Mouse (Mus musculus) yolk sac, embryonic 10.5 days (tissue): ENCODE data around the gene Pmm2.

Source experiments
- DNase-seq: peaks from one replicate; pipeline ENCODE4 v3.0.0-alpha.2; 2017; ENCODE audit warnings: low spot score

Gene Pmm2

DNA sequence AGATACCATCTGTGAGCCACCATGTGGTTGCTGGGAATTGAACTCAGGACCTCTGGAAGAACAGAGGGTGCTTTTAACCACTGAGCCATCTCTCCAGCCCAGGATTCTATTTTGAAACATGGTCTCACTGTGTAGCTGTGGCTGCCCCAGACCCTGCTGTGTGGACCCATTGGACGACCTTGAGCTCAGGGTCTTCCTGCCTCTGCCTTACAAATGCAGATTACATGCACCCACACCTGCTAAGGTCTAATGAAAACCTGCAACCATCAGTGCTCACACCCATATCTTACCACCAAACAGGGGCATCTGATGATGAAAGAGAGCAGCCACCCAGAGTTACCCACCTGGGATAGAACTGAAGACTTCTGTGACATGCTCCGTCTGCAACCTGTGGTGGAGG, 18.8 kb downstream of the Pmm2 start:
- DNase-seq, result no peak

DNA sequence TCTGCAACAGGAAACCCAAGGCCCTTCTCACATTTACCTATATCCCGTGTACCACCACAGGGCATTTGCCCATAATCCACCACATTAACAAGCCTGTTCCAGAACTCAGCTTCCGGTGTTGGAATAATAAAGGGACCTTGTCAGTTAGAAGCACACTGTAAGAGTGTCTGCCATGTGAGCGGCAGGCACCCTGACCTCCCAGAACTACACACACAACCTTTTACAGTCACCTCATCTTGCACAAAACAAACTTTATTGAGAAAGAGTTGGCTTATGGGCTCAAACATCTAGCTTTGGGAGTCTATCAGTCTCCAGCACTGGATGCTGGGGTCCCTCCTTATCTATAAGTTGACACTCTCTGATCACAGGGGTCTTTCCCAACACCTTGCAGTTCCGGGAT, 20.9 kb downstream of the Pmm2 start:
- no peak for DNase-seq

DNA sequence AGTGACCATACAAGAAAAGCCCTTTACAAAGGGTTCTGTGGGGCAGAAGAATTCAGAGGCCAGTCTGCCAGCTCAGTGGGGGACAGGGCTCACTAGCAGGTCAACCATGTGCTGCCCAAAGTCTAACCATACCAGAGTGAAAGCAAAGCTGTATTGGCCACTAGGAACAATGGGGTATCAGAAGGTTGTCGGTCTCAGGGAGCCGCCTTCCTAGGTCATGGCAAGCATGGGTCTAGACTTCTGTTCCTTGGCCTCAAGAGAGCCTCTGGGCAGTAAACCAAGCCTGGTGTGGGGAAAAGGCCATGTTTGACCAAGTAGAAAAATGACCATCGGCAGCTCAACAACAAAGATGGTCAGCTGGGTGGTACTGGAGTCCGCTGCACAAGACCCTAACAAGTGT, 21.3 kb downstream of the Pmm2 start:
- no peak for DNase-seq

DNA sequence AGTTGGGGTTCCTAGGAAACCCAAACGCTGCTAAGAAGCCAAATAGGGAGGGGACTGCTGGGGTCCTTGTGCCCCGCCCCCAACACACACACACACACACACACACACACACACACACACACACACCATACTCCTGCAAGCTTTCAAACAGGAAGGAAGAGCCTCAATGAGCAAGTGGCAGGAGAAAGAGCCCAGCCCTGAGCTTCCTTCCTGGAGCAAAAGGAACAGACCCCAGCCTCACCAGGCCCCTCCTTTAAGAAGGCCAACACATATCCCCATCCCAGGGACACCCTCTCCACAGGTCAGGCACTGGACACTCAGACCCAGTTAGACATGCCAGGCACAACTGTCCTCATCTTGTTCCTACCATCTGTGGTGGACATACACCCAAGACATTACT, 25.5 kb downstream of the Pmm2 start:
- DNase-seq, result no peak

DNA sequence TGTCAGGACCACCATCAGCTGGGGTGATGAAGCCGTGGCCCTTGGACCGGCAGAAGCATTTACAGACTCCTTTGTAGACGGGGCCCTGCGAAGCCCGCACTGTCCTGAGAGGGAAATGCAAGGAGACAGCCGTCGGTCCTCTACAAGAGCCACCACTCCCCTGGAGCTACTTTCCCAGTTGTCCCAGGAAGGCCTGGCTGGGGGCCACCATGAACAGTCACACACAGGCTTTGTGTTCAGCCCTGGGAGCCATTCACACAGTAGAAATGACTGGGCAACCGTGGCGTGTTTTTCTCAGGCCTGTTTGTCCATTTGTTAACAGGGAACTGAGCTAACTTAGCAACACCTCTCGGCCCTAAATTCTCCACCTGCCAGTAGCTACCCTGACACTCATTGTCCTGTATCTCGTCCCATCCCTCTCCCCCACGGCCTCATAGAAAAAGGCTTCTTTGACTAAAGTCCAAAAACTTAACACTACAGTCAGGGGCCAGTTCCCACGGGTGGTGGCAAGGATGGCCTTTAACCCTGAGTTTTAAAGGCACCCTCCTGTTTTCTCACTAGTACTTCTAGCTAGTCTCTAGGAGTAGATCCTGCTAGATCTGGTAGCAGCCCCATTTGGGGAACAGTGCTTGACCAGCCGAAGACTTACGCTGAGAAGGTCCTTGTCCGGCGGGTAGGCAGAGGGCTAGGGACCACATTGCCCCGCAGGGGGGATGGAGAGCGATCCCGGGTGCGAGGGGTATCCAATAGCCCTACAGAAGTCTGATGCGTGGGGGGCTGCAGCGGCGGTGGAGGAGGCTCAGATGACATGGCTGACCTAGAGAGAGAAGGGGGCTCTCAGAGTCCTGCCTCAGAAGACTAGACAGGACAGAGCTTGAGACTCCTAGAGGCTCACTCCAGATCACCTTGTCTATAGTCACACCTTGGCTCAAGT, 26.4 kb downstream of the Pmm2 start:
- no peak for DNase-seq

DNA sequence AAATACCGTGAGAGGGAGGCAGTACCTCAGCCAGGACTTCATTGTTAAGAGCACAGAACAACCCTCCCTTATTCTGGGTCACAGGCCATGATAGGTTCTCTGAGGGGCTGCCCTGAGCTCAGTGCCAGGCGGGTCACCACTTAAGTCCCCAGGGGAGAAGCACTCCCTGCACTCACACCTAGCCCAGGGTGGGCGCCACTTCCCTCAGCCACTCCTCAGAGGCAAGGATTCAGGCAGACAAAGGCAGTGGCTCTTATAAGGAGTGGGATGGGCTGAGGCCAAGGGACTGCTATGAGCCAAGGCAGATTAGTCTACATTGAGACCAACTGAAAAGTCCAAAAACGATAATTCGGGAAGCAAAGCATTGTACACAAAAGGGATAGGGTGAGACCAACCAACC, 27.9 kb downstream of the Pmm2 start:
- no peak for DNase-seq

DNA sequence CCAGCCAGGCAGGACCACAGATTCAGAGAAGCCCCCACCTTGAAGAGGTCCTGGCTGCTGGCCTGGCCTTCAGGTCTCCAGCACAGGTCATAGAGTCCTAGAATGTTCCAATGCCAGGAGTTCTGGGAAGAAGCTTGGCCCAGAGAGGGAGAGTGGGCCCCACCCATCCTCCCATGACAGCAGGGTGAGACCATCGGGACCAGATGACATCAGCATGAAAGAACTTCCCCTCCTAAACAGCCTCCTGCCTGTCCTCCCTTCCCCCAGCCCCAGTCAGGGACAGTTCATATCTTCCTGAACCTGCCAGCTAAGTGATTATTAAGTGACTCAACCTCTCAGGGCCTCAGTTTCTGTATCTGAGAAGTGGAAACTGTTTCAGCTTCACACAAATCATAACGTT, 29.0 kb downstream of the Pmm2 start:
- DNase-seq, result no peak

DNA sequence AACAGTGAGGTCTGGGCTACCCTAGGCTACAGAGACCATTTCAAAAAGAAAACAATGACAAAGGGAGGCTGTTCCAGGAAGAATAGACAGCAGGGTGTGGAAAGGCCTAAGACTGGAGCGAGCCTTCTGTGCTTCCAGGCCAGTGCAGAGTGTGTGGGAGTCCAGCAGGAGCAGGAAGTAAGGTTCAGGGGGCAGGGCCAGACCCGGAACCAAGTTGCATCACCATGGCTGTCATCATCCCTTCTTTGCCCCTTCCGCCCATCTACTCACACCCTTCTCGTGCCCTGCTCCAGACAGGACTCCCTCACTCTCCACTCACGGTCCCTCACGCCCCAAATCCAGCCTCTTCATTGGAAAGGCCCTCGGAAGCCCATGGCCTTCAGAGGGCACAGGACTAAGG, 29.8 kb downstream of the Pmm2 start:
- no peak for DNase-seq

DNA sequence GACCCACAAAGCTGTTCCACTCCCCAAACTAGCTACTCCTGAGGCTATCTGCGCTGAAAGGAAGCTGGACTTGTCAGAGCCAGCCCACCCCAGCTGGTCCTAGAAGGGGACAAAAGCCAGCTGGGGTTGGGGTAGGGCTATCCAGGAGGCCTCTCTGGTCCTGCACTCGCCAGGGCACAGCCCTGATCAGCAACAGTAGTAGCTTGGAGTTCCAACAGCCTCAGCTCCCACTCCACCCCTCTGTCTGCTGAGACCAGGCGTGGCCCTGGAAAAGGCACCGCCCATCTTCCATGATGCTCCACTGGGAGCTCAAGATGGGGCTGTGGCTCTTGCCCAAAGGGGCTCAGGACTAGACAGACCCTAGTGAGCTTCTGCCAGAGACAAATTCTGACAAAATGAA, 30.3 kb downstream of the Pmm2 start:
- no peak for DNase-seq

DNA sequence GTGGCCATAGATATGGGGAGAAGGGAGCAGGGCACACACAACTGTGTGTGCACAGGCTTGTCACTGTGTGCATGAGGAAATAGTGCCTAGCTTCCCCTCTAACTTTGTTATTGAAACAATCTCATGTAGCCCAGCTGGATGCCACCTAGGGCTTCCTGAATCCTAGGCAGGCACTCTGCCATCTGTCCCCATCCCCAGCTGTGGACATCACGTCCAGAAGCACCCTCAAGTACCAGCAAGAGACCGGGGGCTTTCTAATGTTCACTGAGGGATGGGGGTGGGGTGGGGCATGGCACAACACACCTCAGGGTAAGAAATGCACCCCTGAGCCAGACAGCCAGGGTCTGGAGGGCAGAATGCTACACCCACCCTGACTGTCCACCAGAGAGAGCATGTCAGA, 30.9 kb downstream of the Pmm2 start:
- DNase-seq, result no peak

DNA sequence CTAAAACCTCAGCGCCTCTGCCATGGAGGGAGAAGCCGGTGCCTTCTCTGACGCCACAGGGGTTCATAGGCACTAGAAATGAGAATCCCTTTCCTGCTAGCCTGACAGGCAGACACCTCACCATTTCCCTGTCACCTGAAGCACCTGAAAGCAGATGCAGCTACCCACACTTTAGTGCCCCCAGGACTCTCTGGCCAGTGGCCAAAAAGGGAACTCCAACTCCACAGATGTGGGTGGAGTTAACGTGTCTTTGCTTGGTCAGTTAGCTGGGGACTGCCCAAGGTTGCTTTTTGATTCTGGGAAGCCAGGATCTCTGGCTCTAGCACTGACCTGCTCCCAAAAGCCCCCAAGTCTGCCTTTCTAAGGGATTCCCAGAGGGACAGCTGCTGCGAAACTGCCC, 32.0 kb downstream of the Pmm2 start:
- DNase-seq, result no peak

DNA sequence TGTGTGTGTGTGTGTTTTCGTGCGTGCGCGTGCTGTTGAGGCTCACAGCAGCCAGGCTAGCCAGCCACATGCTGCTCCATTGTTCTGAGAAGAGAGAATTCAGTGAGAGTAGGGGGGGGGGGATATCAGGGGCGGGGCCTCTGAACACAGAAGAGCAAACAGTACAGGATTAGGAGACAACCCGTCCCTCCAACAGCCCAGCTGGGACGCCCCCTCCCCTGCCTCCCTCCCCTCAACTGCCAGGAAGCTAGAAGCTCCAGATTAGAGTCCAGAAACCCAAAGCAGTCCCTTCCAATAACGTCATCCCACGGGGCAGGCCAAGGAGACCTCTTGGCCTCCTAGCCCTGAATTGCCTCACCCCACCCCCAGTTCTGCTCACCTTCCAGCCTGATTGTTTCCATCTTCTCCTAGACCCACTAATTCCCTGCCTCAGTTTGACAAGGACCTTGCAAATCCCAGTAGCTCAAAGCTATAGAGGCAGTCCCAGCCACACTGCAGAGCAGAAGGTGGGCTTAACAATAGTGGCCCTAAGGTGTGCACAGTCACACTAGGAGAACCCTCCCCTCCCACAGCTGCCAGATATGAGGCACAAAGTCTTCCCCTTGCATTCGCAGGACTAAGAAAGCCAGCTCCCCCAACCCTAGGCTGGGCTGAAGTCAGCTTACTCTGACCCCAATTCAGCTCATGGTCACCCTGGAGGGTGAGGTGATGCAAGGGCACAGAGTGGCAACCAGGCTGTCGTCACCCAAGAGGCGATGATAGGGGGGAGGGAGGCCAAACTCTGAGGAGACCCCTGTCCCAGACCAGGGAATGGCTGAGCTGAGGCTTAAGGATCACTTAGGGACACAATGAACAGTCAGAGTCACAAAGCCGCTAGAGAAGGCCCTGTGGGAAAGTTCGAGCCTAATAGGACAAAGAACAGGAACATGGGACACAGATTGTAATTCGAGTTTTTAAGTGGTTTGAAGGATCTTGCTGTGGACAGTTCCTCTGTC, 32.9 kb downstream of the Pmm2 start:
- DNase-seq, result peak; percentile 50

DNA sequence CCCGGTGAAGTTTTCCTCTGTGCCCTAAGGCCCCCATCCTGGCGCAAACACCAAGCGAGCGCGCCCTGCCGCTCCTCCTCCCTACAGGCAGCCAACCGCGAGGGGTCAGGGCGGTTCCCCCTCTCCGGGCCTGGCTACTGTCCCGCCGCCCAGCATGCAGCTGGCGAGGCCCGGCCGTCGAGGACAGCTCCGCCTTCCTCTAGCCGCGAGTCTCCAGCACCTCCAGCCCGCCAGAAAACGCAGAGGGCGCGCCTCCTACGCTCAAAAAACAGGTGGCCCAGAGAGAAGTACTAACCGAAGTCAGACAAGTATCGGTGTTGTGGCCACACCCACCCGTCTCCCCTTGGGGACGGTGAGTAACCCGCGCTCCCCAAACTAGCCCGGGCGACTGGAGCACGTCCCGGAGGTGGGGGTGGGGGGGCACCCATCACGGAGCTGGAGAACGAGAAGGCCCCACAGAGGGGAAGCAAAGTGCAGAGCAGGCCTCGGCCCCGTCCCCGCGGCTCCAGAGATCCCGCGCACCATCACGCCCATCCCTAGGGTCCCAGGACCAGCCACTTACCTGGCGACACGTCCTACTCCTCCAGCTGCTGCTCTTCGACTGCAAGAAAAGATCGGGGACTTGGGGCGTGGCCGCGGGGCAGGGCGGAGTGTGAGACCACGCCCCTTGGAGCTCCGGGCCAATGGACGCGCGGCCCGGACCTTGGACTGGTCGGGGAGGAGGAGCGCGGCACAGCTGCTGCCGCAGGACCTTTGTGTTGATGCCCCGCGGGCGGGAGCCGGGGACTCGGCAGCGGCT, 34.3 kb downstream of the Pmm2 start, which contains the start of gene Carhsp1:
TSS of gene Carhsp1 (minus strand) at position 605 of the 799 bp plus-strand sequence.
- peak; percentile 96 for DNase-seq

DNA sequence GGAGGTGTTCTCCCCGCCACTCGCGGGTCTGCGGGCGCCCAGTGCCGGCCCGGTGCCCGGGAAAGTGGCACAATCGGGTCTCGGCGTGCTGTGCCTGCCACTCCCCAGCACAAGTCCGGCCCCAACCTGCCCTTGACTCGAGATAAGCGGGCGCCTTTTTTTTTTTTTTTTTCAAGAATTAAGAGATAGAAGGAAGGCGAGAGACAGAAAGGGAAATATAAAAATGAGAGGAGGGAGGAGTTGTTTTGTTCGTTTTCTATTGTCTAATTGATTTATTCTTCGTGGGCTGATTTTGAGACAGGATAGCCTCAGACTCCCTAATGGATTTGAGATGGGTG, 34.8 kb downstream of the Pmm2 start:
- DNase-seq, result no peak

DNA sequence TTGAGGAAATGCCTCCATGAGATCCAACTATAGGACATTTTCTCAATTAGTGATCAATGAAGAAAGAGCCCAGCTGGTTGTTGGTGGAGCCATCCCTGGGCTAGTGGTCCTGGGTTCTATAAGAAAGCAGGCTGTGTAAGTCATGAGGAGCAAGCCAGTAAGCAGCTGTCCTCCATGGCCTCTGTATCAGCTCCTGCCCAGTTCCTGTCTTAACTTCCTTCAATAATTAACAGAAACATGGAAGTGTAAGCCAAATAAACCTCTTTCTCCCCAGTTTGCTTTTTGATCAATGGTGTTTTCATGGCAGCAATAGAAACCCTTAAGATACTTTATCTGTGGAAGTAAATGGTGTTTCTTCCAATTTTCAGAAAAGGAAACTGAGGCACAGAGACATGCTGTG, 35.3 kb downstream of the Pmm2 start:
- no peak for DNase-seq

DNA sequence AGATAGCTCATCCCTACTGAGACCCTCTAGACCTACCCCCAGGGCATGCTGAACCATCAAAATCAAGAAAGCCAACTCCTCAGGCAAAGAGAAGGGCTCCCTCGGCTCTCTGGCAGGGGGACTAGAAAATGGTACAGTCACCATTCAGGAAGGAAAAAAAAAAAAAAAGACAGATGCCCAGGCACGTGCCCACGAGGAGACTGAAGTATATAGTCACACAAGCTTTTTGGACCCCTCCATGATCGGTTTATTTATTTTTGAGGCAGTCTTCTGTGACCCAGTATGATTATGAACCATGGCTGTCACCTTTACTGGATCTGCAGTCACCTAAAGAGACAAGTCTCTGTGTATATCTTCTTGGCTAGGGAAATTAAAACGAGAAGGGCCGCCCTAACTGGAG, 35.9 kb downstream of the Pmm2 start:
- DNase-seq, result no peak

DNA sequence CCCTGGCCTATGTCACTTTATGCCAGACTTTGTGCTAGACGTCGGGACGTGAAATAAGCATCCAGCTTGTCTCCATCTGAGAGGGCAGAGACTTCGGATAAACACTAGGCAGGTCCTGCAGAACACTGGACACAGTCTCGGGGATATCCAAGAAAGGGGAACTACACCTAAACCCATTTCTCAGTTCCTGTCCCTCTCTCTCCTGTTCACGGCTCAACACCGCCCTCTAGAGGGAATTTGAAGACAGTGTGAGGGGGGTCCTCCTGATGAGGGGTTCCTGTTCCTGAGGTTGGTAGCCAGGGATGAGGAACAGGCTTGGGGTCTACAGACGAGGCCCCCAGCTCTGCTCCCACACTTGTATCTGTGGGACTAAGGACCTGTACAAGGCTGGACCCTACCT, 36.7 kb downstream of the Pmm2 start:
- DNase-seq, result peak; percentile 53

DNA sequence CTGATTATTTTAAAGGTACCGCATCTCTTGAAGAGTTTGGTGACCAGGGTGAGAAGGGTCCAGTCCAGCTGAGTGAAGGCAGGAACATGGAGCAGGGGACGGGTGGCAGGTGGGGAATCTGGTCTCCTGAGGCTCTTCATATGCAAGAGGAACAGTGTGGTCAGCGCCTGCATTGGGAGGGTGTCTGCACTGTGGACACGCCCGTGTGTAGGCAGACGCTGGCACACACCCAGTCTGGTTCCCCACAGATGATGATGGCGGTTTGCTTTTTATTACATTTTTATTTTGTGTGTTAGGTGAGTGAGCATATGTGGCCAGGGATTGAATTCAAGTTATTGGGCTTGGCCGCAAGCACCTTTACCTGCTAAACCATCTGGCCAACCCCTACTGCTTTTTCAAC, 38.1 kb downstream of the Pmm2 start:
- DNase-seq, result no peak

DNA sequence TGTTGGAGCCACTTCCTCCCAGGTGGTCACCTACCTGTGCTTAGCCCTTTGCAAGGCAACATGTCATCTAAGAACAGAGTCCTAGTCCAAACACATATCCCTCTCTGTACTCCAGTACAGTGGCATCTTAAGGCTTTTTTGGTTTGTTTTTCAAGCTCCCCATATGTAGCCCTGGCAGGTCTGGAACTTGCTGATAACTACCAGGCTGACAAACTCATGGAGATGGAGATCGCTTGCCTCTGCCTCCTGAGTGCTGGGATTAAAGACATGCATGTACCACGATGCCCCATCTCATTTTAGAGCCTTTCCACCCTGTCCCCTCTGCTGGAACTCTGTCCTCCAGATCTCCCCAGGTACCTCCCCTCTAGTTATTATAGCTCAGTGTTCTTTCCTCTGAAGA, 38.8 kb downstream of the Pmm2 start:
- DNase-seq, result no peak

DNA sequence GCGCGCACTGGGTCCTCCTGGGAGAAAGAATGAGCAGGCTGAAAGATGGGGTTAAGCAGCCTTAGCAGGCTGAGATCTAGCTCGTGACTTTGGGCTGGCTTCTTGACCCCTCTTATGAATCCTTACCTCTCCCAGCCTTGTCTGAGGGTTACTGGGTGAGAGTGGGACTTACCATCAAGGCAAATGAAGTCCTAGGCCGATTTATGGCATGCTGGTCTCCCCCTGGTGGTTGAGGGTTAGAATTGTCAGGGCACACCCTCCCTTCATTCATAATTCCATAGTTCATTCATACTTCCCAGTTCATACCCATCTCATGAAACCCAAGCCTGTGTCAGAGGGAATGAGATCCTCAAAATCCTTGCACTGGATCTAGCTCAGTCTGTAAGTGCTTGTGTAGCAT, 39.3 kb downstream of the Pmm2 start:
- no peak for DNase-seq

DNA sequence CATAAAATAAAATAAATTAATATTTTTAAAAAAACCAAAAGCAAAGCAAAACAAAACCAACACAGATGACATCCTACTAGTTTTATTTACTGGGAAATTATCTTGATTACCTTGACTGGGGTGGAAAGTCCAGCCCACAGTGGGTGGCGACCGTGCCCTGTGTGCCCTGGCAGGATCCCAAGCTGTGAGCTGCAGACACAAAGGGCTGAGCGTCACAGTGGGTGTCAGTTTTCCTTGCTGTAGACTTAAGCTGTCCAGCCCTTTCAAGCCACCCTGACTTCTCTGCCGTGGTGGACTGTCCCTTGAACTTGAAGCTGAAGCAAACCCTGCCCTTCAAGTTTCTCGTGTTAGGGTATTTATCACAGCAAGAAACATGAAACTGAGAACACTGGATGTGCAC, 40.6 kb downstream of the Pmm2 start:
- no peak for DNase-seq

DNA sequence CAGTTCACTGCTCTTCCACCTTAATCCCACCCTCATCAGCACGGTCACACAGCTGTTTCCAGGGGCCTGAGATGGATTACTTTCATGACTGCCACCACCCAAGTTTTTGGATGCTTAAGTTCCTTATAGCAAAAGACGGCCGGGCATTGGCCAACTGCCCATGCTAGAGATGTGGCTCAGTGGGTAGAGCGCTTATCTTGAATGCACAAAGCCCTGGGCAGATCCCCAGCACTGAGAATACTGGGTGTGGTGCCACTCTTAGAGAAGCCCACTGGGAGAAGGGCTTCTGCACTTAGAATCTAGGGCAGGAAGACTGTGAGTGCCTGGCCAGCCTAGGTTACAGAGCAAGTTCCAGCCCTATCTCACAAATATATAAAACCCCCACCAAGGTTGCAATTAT, 41.2 kb downstream of the Pmm2 start:
- no peak for DNase-seq
